Mouse (Mus musculus): Measurements from ENCODE around the gene Olfr297. TPM values are rescaled to one million over a fixed set of nuclear protein-coding genes. Genes with fewer than 3 reads are reported as not detected.

Gene Olfr297
- not detected in 2 replicates for polyA plus RNA-seq (2012; rRNA removed)

DNA sequence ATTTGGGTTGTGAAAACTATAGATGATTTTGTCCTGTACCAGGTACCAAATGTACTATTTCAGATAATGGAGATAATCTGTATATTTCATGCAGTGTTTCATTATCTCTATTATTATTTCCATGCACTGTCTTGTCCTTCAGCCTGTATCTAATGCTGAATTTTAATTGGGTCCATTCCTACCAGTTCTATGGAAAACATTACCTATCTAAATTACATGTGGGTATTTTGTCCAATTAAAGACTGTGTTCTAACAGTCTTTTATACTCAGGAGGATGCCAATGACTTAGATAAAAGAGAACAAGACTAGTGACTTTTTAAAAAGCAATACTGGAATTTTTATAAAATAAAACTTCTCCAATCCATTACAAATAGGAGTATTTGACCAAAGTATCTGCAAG is at the start of gene Olfr297:
Gene Olfr297 (plus strand): TSS at position 301 of the 400 bp plus-strand sequence.
- no peak within 1 kb of the TSS for H3K4me3 ChIP-seq (replicated peaks; ENCODE audit: insufficient read depth, low read depth, low read length)
- TF ChIP-seq CTCF (IDR thresholded peaks at IDR 0.05; ENCODE audit: borderline replicate concordance, insufficient read depth, low read depth, low read length) (no peak), POLR2A (IDR thresholded peaks at IDR 0.05; ENCODE audit: borderline replicate concordance, insufficient read depth, low read length) (no peak)
- DNase-seq: no peak
- H3K27ac ChIP-seq (ENCODE audit: insufficient read depth, low read length): no peak within 1 kb of the TSS
- H3K27me3 ChIP-seq (ENCODE audit: control insufficient read depth, insufficient read depth, low read length): no peaks in the 10 kb centered on the region
- no peaks in the 10 kb centered on the region for H3K4me1 ChIP-seq (ENCODE audit: control insufficient read depth, insufficient read depth, low read length)

DNA sequence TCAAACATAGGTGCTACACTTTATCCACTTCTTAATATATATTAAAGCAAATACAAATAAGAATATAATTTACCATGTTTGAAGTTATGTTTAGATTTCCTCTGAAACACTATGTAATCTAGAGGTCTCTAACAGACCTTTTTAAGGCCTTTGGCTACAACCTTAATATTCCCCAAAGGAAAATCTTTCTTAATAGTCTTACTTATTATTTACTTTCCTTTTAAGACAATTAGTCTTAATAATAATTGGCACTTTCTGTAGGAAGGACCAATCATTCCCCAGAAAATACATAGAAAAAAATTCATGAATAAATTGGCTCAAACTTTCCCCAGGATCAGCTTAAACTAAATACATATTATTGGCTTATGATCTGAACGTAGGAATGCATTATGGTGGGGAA is 27.4 kb upstream of the Olfr297 start, which contains the start of gene Olfr298:
Gene Olfr298 (minus strand): TSS at position 101 of the 400 bp plus-strand sequence.
- 85% methylated on average over 1 of the region's 1 CpGs for WGBS
- Histone ChIP-seq H3K27ac (ENCODE audit: insufficient read depth, low read length) (no peak within 1 kb of the TSS), H3K4me3 (replicated peaks; ENCODE audit: insufficient read depth, low read depth, low read length) (no peak within 1 kb of the TSS), H3K4me1 (ENCODE audit: control insufficient read depth, insufficient read depth, low read length) (no peaks in the 10 kb centered on the region), H3K27me3 (ENCODE audit: control insufficient read depth, insufficient read depth, low read length) (no peaks in the 10 kb centered on the region)
- no peak for DNase-seq
- no peak for TF ChIP-seq POLR2A (IDR thresholded peaks at IDR 0.05; ENCODE audit: borderline replicate concordance, insufficient read depth, low read length)
- TF ChIP-seq CTCF (IDR thresholded peaks at IDR 0.05; ENCODE audit: borderline replicate concordance, insufficient read depth, low read depth, low read length): no peak

Other genes starting within 250 kb of the Olfr297 start
- not detected in 2 replicates for gene Olfr310, start 242.8 kb upstream of the Olfr297 start, polyA plus RNA-seq (2012; rRNA removed)
- not detected in 2 replicates for gene Olfr309, start 206.3 kb upstream of the Olfr297 start, polyA plus RNA-seq (2012; rRNA removed)
- not detected in 2 replicates for gene Olfr308, start 194.3 kb upstream of the Olfr297 start, polyA plus RNA-seq (2012; rRNA removed)
- not detected in 2 replicates for gene Olfr307, start 182.4 kb upstream of the Olfr297 start, polyA plus RNA-seq (2012; rRNA removed)
- gene Olfr305, start 153.0 kb upstream of the Olfr297 start, polyA plus RNA-seq (2012; rRNA removed): not detected in 2 replicates
- not detected in 2 replicates for gene Olfr304, start 133.3 kb upstream of the Olfr297 start, polyA plus RNA-seq (2012; rRNA removed)
- not detected in 2 replicates for gene Olfr303, start 122.2 kb upstream of the Olfr297 start, polyA plus RNA-seq (2012; rRNA removed)
- gene Olfr301, start 116.1 kb upstream of the Olfr297 start, polyA plus RNA-seq (2012; rRNA removed): not detected in 2 replicates
- not detected in 2 replicates for gene Olfr299, start 60.0 kb upstream of the Olfr297 start, polyA plus RNA-seq (2012; rRNA removed)
- gene Olfr298, start 27.5 kb upstream of the Olfr297 start, polyA plus RNA-seq (2012; rRNA removed): not detected in 2 replicates
- not detected in 2 replicates for gene Olfr295, start 63.9 kb downstream of the Olfr297 start, polyA plus RNA-seq (2012; rRNA removed)
- gene Olfr294, start 96.7 kb downstream of the Olfr297 start, polyA plus RNA-seq (2012; rRNA removed): not detected in 2 replicates
- gene Olfr293, start 129.1 kb downstream of the Olfr297 start, polyA plus RNA-seq (2012; rRNA removed): not detected in 2 replicates
- not detected in 2 replicates for gene Olfr292, start 168.4 kb downstream of the Olfr297 start, polyA plus RNA-seq (2012; rRNA removed)

All from cerebellum, adult 2 months (tissue).